10 mouse cellular contexts compared by ENCODE assay signal in the genomic region with DNA sequence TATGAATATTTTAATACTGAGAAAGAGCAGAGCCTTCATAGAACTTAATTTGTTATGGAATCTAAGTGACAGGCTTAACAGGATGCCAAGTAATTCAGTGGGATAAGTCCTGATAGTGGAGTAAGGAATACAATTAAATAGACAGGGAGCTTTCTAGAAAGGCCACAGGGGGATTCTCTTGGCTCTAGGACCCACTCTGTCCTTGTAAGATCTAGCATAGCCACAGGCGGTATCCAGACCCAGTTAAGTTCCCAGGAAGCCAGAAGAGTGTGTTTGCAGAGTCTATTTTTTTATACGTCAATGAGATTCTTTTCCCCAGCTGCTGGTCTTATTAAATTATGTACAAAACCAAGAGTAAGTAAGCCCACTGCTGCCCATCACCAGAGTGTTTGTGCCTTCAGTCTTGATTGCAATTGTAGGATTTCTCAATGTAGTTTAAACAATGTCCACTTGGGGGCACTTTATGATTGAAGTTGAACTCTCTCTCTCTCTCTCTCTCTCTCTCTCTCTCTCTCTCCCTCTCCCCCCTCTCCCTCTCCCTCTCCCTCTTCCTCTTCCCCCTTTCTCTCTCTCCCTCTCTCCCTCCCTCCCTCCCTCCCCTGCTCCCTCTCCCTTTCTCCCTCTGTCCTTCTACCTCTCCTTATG. TPM values are rescaled to one million over a fixed set of nuclear protein-coding genes. Genes with fewer than 3 reads are reported as not detected.
DNase-seq lines count a peak whose midpoint lies in the region; ATAC-seq and TF ChIP-seq lines count a peak whose summit lies in the region.
"Had no signal": no experiment of that assay in that cellular context is flagged by ENCODE, and none has a peak within 500 bp of the region (broad histone marks: within the 10 kb centered on the region; RNA-seq: fewer than 3 reads in every experiment).

No protein-coding gene starts in this region.

- peak; percentile 46 for TF ChIP-seq CTCF in left cerebral cortex, adult 2 months (IDR thresholded peaks at IDR 0.05)
- TF ChIP-seq CTCF in brain, embryonic 14.5 days (IDR thresholded peaks at IDR 0.05; ENCODE audit: borderline replicate concordance, extremely low read depth, insufficient read depth, insufficient read length) = peak; percentile 37; the same call in 1 of the 2 replicates

- no peak overlapping the region for H3K4me3 ChIP-seq in left cerebral cortex, adult 2 months
- H3K4me3 ChIP-seq in midbrain, embryonic 15.5 days = no peak overlapping the region
- H3K4me3 ChIP-seq: limb, embryonic 12.5 days had no signal

- ATAC-seq in midbrain, embryonic 15.5 days (replicated peaks) = peak; percentile 56

- H3K27me3 ChIP-seq in midbrain, embryonic 15.5 days (replicated peaks) = peaks cover 7% of the 10 kb centered on the region; the same call in 1 of the 2 replicates

- TF ChIP-seq POLR2A in brain, embryonic 14.5 days (IDR thresholded peaks at IDR 0.05; ENCODE audit: borderline replicate concordance, extremely low read depth, insufficient read depth, insufficient read length, poor library complexity, severe bottlenecking) = no peak

- peak; percentile 50 to 87 for DNase-seq in cerebellum, postnatal 10 days
- DNase-seq in cerebellum, adult 11-12 months = no peak
- no peak for DNase-seq in left cerebral cortex, adult 2 months (ENCODE audit: extremely low spot score in 1 of 2, low spot score in 2 of 2)
- no peak for DNase-seq in left cerebral cortex, adult 9 months (ENCODE audit: low spot score in 2 of 2)
- DNase-seq in brain, embryonic 14.5 days (ENCODE audit: low read depth) = peak; percentile 82
- DNase-seq in gastrocnemius, postnatal 25 days = no peak
- no peak for DNase-seq in testis, postnatal 14 days (ENCODE audit: low spot score)

- H3K4me1 ChIP-seq in midbrain, embryonic 15.5 days = no peaks in the 10 kb centered on the region
- H3K4me1 ChIP-seq: limb, embryonic 12.5 days had no signal

- H3K9me3 ChIP-seq in midbrain, embryonic 15.5 days = no peaks in the 10 kb centered on the region
- H3K9me3 ChIP-seq: limb, embryonic 12.5 days had no signal

- no peak overlapping the region for H3K4me2 ChIP-seq in midbrain, embryonic 15.5 days
- H3K4me2 ChIP-seq: limb, embryonic 12.5 days had no signal

- no peak overlapping the region for H3K9ac ChIP-seq in midbrain, embryonic 15.5 days
- H3K9ac ChIP-seq: limb, embryonic 12.5 days had no signal

- 52% methylated on average over 2 of the region's 2 CpGs for WGBS in midbrain, embryonic 15.5 days

- H3K27ac ChIP-seq in left cerebral cortex, adult 2 months = no peak overlapping the region
- no peak overlapping the region for H3K27ac ChIP-seq in midbrain, embryonic 15.5 days
- H3K27ac ChIP-seq: limb, embryonic 12.5 days had no signal

- H3K36me3 ChIP-seq in midbrain, embryonic 15.5 days (replicated peaks) = no peaks in the 10 kb centered on the region
- H3K36me3 ChIP-seq: limb, embryonic 12.5 days had no signal

- intact Hi-C loops in left cerebral cortex, adult 2 months (cut with DNase I) = loop anchor here (1.0 to 10.0 kb wide), 5 partner anchors 56 to 1061 kb away; no protein-coding TSS in a partner anchor

RNA-seq across cellular contexts. Expression of gene Them7, which starts 32.4 kb away (rescaled TPM):
- total RNA-seq in left cerebral cortex, adult 2 months (2021) = not detected
- polyA plus RNA-seq in brain, embryonic 14.5 days (2012; rRNA removed) = 0.04 TPM in 1 of 2 replicates, not detected in the other
- not detected in 2 replicates for polyA plus RNA-seq in midbrain, embryonic 15.5 days (2015; fragmentation: Nextera tagmentation; extraction: Ambion mirVana)
- total RNA-seq in gastrocnemius, postnatal 25 days (2021) = not detected
- total RNA-seq: monocyte, adult 5-6 weeks had no signal

Comparison
In these comparisons a context has a peak if more than half of its experiments do, and no peak if none do; other contexts are left out.
1. DNase-seq: peak in cerebellum, postnatal 10 days (2 of 2) and brain, embryonic 14.5 days (single experiment); none in cerebellum, adult 11-12 months (single experiment), left cerebral cortex, adult 2 months (0 of 2), left cerebral cortex, adult 9 months (0 of 2), gastrocnemius, postnatal 25 days (single experiment) and testis, postnatal 14 days (single experiment).